Mouse (Mus musculus) bone marrow, adult 2 months (tissue): Measurements from ENCODE around the gene Gm10382.

Experiments
- CTCF ChIP-seq: fragments of 200-500 bp; IDR thresholded peaks from 2 replicates; pipeline ENCODE4 v1.5.1; 2011; ENCODE audit warnings: low read length, control low read depth; ENCODE audit not compliant: control insufficient read depth, insufficient read depth
- POLR2A ChIP-seq: fragments of 200-500 bp; IDR thresholded peaks from 2 replicates; pipeline ENCODE4 v1.6.1; 2011; ENCODE audit warnings: low read depth, mild to moderate bottlenecking, control low read depth, low read length, borderline replicate concordance; ENCODE audit not compliant: control insufficient read depth

- TF ChIP-seq CTCF (no peak), POLR2A (no peak)
Observed at GRCm38 (mm10) chr5:125355650-125356049, 33.5 kb upstream of the Gm10382 start.
